Mouse (Mus musculus): Measurements from ENCODE around the gene Gdpd2. TPM values are rescaled to one million over a fixed set of nuclear protein-coding genes. Genes with fewer than 3 reads are reported as not detected.

Gdpd2 gene
- polyA plus RNA-seq, 1 experiment, result 1.8 TPM

DNA sequence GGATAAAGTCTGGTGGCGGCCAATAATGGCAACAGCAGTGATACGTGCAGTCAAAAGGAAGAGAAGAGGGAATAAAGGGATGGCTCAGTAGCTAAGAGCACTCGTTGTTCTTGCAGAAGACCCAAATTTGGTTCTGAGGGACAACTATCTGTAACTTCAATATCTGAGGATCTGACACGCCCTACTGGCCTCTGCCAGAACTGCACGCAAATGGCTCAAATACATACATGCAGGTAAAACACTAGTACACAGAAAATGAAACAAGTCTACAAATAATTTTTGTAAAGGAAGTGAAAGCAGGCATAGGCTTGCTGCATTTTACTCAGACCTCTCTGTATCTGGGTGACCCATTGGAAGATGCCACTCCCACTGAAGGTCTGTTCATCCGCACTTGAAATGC lies 36.2 kb downstream of the Gdpd2 start:
- Histone ChIP-seq H3K27ac (ENCODE audit: control insufficient read depth, insufficient read depth, low read depth, low read length) (no peak overlapping the region), H3K4me1 (ENCODE audit: control insufficient read depth, insufficient read depth, low read length) (no peaks in the 10 kb centered on the region; the same call in 1 of the 2 replicates), H3K27me3 (ENCODE audit: control insufficient read depth, insufficient read depth, low read length) (no peaks in the 10 kb centered on the region), H3K36me3 (ENCODE audit: control insufficient read depth, insufficient read depth, low read length) (no peaks in the 10 kb centered on the region), H3K4me3 (ENCODE audit: control insufficient read depth, low read depth, low read length) (no peak overlapping the region)
- TF ChIP-seq POLR2A (IDR thresholded peaks at IDR 0.05; ENCODE audit: control insufficient read depth, low read depth, low read length) (no peak), CTCF (IDR thresholded peaks at IDR 0.05; ENCODE audit: control insufficient read depth, insufficient read depth, insufficient replicate concordance, low read depth, low read length) (no peak)

DNA sequence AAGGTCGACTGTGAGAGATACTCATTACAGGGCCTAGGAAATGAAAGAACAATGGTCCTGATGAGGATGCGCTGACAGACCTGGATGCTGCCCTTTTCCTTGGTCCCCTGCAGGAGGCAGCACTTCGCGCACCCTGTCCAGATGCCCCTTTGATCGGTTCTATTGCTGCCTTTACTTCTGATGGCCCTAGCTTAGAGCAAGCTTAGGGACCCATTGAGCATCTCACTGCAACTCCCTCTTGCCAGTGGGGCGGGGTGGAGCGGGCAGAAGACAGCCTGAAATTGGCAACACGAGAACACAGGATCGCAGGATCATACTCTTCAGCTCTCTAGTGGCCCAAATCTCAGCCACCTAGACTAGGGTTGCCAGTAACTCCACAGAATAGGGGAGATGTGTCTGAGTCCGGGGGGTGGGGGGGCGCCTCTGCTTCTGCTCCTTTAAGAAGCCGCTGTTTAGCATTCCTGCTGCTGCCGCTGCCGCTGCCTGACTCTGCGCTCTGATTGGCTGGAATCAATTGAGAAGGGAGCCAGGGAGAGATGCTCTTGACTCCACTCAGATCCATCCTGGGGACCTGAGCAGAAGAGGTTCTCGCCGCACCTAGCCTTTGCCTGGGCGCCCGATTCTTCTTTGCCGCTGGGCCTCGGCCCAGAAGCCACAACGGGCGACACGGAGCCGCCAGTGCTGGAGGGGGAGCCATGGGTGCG lies 37.7 kb downstream of the Gdpd2 start, which contains the start of gene Dlg3:
TSS of gene Dlg3 (plus strand) at position 542 of the 704 bp plus-strand sequence.
- Histone ChIP-seq H3K4me1 (ENCODE audit: control insufficient read depth, insufficient read depth, low read length) (no peaks in the 10 kb centered on the region; the same call in 1 of the 2 replicates), H3K36me3 (ENCODE audit: control insufficient read depth, insufficient read depth, low read length) (no peaks in the 10 kb centered on the region), H3K27me3 (ENCODE audit: control insufficient read depth, insufficient read depth, low read length) (no peaks in the 10 kb centered on the region), H3K27ac (ENCODE audit: control insufficient read depth, insufficient read depth, low read depth, low read length) (no peak within 1 kb of the TSS; the same call in 1 of the 2 replicates), H3K4me3 (ENCODE audit: control insufficient read depth, low read depth, low read length) (peak within 1 kb of the TSS; percentile 78)
- TF ChIP-seq POLR2A (IDR thresholded peaks at IDR 0.05; ENCODE audit: control insufficient read depth, low read depth, low read length) (no peak), CTCF (IDR thresholded peaks at IDR 0.05; ENCODE audit: control insufficient read depth, insufficient read depth, insufficient replicate concordance, low read depth, low read length) (no peak)

GRCm38 (mm10) chrX:100767885-100768626 lies 38.4 kb downstream of the Gdpd2 start:
- TF ChIP-seq POLR2A (IDR thresholded peaks at IDR 0.05; ENCODE audit: control insufficient read depth, low read depth, low read length) (no peak), CTCF (IDR thresholded peaks at IDR 0.05; ENCODE audit: control insufficient read depth, insufficient read depth, insufficient replicate concordance, low read depth, low read length) (no peak)
- Histone ChIP-seq H3K27ac (ENCODE audit: control insufficient read depth, insufficient read depth, low read depth, low read length) (no peak overlapping the region), H3K27me3 (ENCODE audit: control insufficient read depth, insufficient read depth, low read length) (no peaks in the 10 kb centered on the region)

GRCm38 (mm10) chrX:100769281-100769680 lies 39.6 kb downstream of the Gdpd2 start:
- H3K27me3 ChIP-seq (ENCODE audit: control insufficient read depth, insufficient read depth, low read length), result no peaks in the 10 kb centered on the region
- no peak overlapping the region for H3K27ac ChIP-seq (ENCODE audit: control insufficient read depth, insufficient read depth, low read depth, low read length)
- TF ChIP-seq POLR2A (IDR thresholded peaks at IDR 0.05; ENCODE audit: control insufficient read depth, low read depth, low read length) (no peak), CTCF (IDR thresholded peaks at IDR 0.05; ENCODE audit: control insufficient read depth, insufficient read depth, insufficient replicate concordance, low read depth, low read length) (no peak)

More at GRCm38 (mm10) chrX:100767885-100768626, 38.4 kb downstream of the Gdpd2 start:
- H3K4me3 ChIP-seq (ENCODE audit: control insufficient read depth, low read depth, low read length), result peak overlapping the region; percentile 78
- no peaks in the 10 kb centered on the region; the same call in 1 of the 2 replicates for H3K4me1 ChIP-seq (ENCODE audit: control insufficient read depth, insufficient read depth, low read length)
- H3K36me3 ChIP-seq (ENCODE audit: control insufficient read depth, insufficient read depth, low read length), result no peaks in the 10 kb centered on the region

GRCm38 (mm10) chrX:100774341-100774811 lies 44.7 kb downstream of the Gdpd2 start:
- no peaks in the 10 kb centered on the region for H3K27me3 ChIP-seq (ENCODE audit: control insufficient read depth, insufficient read depth, low read length)

More at GRCm38 (mm10) chrX:100769281-100769680, 39.6 kb downstream of the Gdpd2 start:
- no peak overlapping the region for H3K4me3 ChIP-seq (ENCODE audit: control insufficient read depth, low read depth, low read length)
- H3K4me1 ChIP-seq (ENCODE audit: control insufficient read depth, insufficient read depth, low read length), result no peaks in the 10 kb centered on the region; the same call in none of the 2 replicates
- no peaks in the 10 kb centered on the region for H3K36me3 ChIP-seq (ENCODE audit: control insufficient read depth, insufficient read depth, low read length)

GRCm38 (mm10) chrX:100775405-100775804 lies 45.7 kb downstream of the Gdpd2 start:
- Histone ChIP-seq H3K36me3 (ENCODE audit: control insufficient read depth, insufficient read depth, low read length) (no peaks in the 10 kb centered on the region), H3K4me1 (ENCODE audit: control insufficient read depth, insufficient read depth, low read length) (peaks cover 5% of the 10 kb centered on the region), H3K27ac (ENCODE audit: control insufficient read depth, insufficient read depth, low read depth, low read length) (no peak overlapping the region), H3K4me3 (ENCODE audit: control insufficient read depth, low read depth, low read length) (no peak overlapping the region), H3K27me3 (ENCODE audit: control insufficient read depth, insufficient read depth, low read length) (no peaks in the 10 kb centered on the region)
- TF ChIP-seq CTCF (IDR thresholded peaks at IDR 0.05; ENCODE audit: control insufficient read depth, insufficient read depth, insufficient replicate concordance, low read depth, low read length) (no peak), POLR2A (IDR thresholded peaks at IDR 0.05; ENCODE audit: control insufficient read depth, low read depth, low read length) (no peak)

More at GRCm38 (mm10) chrX:100774341-100774811, 44.7 kb downstream of the Gdpd2 start:
- Histone ChIP-seq H3K4me1 (ENCODE audit: control insufficient read depth, insufficient read depth, low read length) (peaks cover 5% of the 10 kb centered on the region), H3K36me3 (ENCODE audit: control insufficient read depth, insufficient read depth, low read length) (no peaks in the 10 kb centered on the region), H3K4me3 (ENCODE audit: control insufficient read depth, low read depth, low read length) (peak overlapping the region; percentile 72), H3K27ac (ENCODE audit: control insufficient read depth, insufficient read depth, low read depth, low read length) (peak overlapping the region; percentile 64)
- TF ChIP-seq POLR2A (IDR thresholded peaks at IDR 0.05; ENCODE audit: control insufficient read depth, low read depth, low read length) (no peak), CTCF (IDR thresholded peaks at IDR 0.05; ENCODE audit: control insufficient read depth, insufficient read depth, insufficient replicate concordance, low read depth, low read length) (peak; percentile 36; the same call in 1 of the 2 replicates)

- Histone ChIP-seq H3K4me1 (ENCODE audit: control insufficient read depth, insufficient read depth, low read length) (peaks cover 5% of the 10 kb centered on the region), H3K4me3 (ENCODE audit: control insufficient read depth, low read depth, low read length) (no peak overlapping the region; the same call in 1 of the 2 replicates), H3K36me3 (ENCODE audit: control insufficient read depth, insufficient read depth, low read length) (no peaks in the 10 kb centered on the region), H3K27ac (ENCODE audit: control insufficient read depth, insufficient read depth, low read depth, low read length) (no peak overlapping the region; the same call in 1 of the 2 replicates), H3K27me3 (ENCODE audit: control insufficient read depth, insufficient read depth, low read length) (no peaks in the 10 kb centered on the region)
- TF ChIP-seq POLR2A (IDR thresholded peaks at IDR 0.05; ENCODE audit: control insufficient read depth, low read depth, low read length), result no peak
- TF ChIP-seq CTCF (IDR thresholded peaks at IDR 0.05; ENCODE audit: control insufficient read depth, insufficient read depth, insufficient replicate concordance, low read depth, low read length), result no peak; the same call in 1 of the 2 replicates
These were observed 46.8 kb downstream of the Gdpd2 start for GRCm38 (mm10) chrX:100776494-100776893.

Data from testis, adult 2 months (tissue).